Mouse (Mus musculus) lung, adult 2 months (tissue): ENCODE results near the gene Plac9b. TPM values are rescaled to one million over a fixed set of nuclear protein-coding genes. Genes with fewer than 3 reads are reported as not detected.
"Not testable (repeated sequence)": the region's sequence is repeated elsewhere in the genome, so short reads cannot be mapped to it uniquely, and the experiment has no call there.

ENCODE experiments used
- DNase-seq: peaks from one replicate; pipeline ENCODE4 v3.0.0; 2022
- H3K4me1 ChIP-seq: fragments of 200-500 bp; 2 replicates; pipeline ENCODE4 v1.6.1; 2011; ENCODE audit warnings: low read length; ENCODE audit not compliant: control insufficient read depth, insufficient read depth
- H3K4me3 ChIP-seq: fragments of 200-500 bp; replicated peaks from 2 replicates; pipeline ENCODE3; 2011; ENCODE audit warnings: low read depth, mild to moderate bottlenecking, control low read depth, low read length; ENCODE audit errors: extremely low read depth
- WGBS: fragments of 180-500 bp; shearing (Covaris S2); methylation state at CpG from one replicate; pipeline ENCODE4 v1.1.7; 2018; 5-methylcytosine and 5-hydroxymethylcytosine counted together
- polyA plus RNA-seq: library from polyadenylated mRNA; depleted of rRNA; stranded (reverse); fragments of >200 nt; gene quantifications from 2 replicates; pipeline ENCODE4 v1.2.3, GENCODE M21; 2012; rRNA removed

Plac9b gene
- polyA plus RNA-seq, 1 experiment = 189 TPM

GRCm38 (mm10) chr14:26118550-26119000 is 63.7 kb downstream of the Plac9b start:
- DNase-seq, H3K4me3 ChIP-seq, H3K4me1 ChIP-seq: not testable (repeated sequence)
- WGBS = no CpG with 5 or more reads among the region's 18 CpGs

DNA sequence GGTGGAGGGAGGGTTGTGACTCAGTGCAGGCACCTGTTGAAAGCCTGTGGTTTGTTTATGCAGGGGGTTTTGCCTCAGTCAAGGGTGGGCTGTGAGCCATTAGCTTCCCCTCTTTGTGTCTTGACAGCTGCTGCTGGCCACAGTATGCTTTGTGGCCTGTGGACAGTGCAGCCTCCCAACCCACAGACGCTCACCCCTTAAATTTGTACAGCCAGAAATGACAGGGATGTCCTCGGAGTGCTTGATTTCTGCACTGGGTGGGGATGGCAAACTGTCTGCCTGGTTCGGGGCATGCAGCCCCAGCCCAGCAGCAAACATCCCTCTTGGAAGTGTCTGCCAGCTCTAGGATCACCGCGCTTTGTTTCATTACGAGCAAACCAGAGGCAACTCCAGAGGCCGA is 64.1 kb downstream of the Plac9b start, which contains the start of gene Duxbl2:
TSS of gene Duxbl2 (plus strand) at position 200 of the 400 bp plus-strand sequence.
- no CpG with 5 or more reads among the region's 7 CpGs for WGBS
- not testable (repeated sequence) for H3K4me1 ChIP-seq, DNase-seq, H3K4me3 ChIP-seq

Other genes starting within 250 kb of the Plac9b start
- gene Cphx1, start 244.2 kb downstream of the Plac9b start, polyA plus RNA-seq = not detected in 2 replicates
- 0.13 and 0.27 TPM in 2 replicates for gene Duxbl1, start 203.9 kb downstream of the Plac9b start, polyA plus RNA-seq
- 317 and 490 TPM in 2 replicates for gene Gm9780, start 139.8 kb downstream of the Plac9b start, polyA plus RNA-seq
- gene Tmem254c, start 115.1 kb downstream of the Plac9b start, polyA plus RNA-seq = 18.1 and 23.3 TPM in 2 replicates
- gene Cphx2, start 101.0 kb downstream of the Plac9b start, polyA plus RNA-seq = not detected in 2 replicates
- gene Cphx3, start 100.2 kb downstream of the Plac9b start, polyA plus RNA-seq = not detected in 2 replicates
- 0.06 and 0.76 TPM in 2 replicates for gene Duxbl2, start 64.1 kb downstream of the Plac9b start, polyA plus RNA-seq
- 25.7 and 41.1 TPM in 2 replicates for gene Tmem254b, start 24.6 kb upstream of the Plac9b start, polyA plus RNA-seq
- gene Duxbl3, start 75.5 kb upstream of the Plac9b start, polyA plus RNA-seq = 0.24 and 0.50 TPM in 2 replicates